Mouse (Mus musculus) kidney, adult 2 months (tissue): Measurements from ENCODE around the gene Pom121l2. TPM values are rescaled to one million over a fixed set of nuclear protein-coding genes. Genes with fewer than 3 reads are reported as not detected.

Experiments used
- DNase-seq: peaks from one replicate; pipeline ENCODE4 v3.0.0; 2021
- H3K27ac ChIP-seq: fragments of 200-500 bp; 2 replicates; pipeline ENCODE4 v1.5.1; 2012; ENCODE audit warnings: low read depth, low read length, control low read depth, inconsistent platforms; ENCODE audit not compliant: insufficient read depth
- H3K27me3 ChIP-seq: fragments of 200-500 bp; replicated peaks from 2 replicates; pipeline ENCODE4 v1.6.1; 2012; ENCODE audit warnings: mild to moderate bottlenecking, moderate library complexity, low read length, inconsistent platforms; ENCODE audit not compliant: control insufficient read depth, insufficient read depth
- H3K36me3 ChIP-seq: fragments of 200-500 bp; 2 replicates; pipeline ENCODE4 v1.6.1; 2012; ENCODE audit warnings: mild to moderate bottlenecking, moderate library complexity, low read length, inconsistent platforms; ENCODE audit not compliant: control insufficient read depth, insufficient read depth
- H3K4me1 ChIP-seq: fragments of 200-500 bp; 2 replicates; pipeline ENCODE4 v1.6.1; 2011; ENCODE audit warnings: low read length; ENCODE audit not compliant: control insufficient read depth, insufficient read depth
- H3K4me3 ChIP-seq: fragments of 200-500 bp; 2 replicates; pipeline ENCODE4 v1.5.1; 2011; ENCODE audit warnings: mild to moderate bottlenecking, low read depth, low read length, control low read depth; ENCODE audit not compliant: insufficient read depth
- CTCF ChIP-seq: fragments of 200-500 bp; conservative IDR thresholded peaks from 2 replicates; pipeline ENCODE4 v1.5.1; 2011; ENCODE audit warnings: low read depth, mild to moderate bottlenecking, control low read depth, low read length, moderate library complexity, mixed read lengths; ENCODE audit not compliant: insufficient read depth, insufficient read length
- POLR2A ChIP-seq: fragments of 200-500 bp; IDR thresholded peaks from one replicate; pipeline ENCODE4 v1.6.1; 2011; ENCODE audit warnings: low read depth, low read length, control low read depth
- WGBS: fragments of 180-500 bp; shearing (Covaris S2); methylation state at CpG from one replicate; pipeline ENCODE4 v1.1.7; 2018; 5-methylcytosine and 5-hydroxymethylcytosine counted together
- polyA plus RNA-seq: library from polyadenylated mRNA; depleted of rRNA; stranded (reverse); fragments of >200 nt; gene quantifications from 2 replicates; pipeline ENCODE4 v1.2.3, GENCODE M21; 2012

The Pom121l2 gene
- polyA plus RNA-seq, 1 experiment = 0.06 TPM

GRCm38 (mm10) chr13:21994896-21995295 lies 13.9 kb downstream of the Pom121l2 start:
- H3K27me3 ChIP-seq = peaks cover 10% of the 10 kb centered on the region
- DNase-seq = no peak
- WGBS = 16% methylated on average over 8 of the region's 8 CpGs
- no peaks in the 10 kb centered on the region for H3K36me3 ChIP-seq
- TF ChIP-seq CTCF = no peak
- no peak for TF ChIP-seq POLR2A
- no peaks in the 10 kb centered on the region for H3K4me1 ChIP-seq
- H3K4me3 ChIP-seq = no peak overlapping the region
- H3K27ac ChIP-seq = no peak overlapping the region

- no peak overlapping the region for H3K4me3 ChIP-seq
- peaks cover 10% of the 10 kb centered on the region for H3K27me3 ChIP-seq
- TF ChIP-seq POLR2A (no peak), CTCF (no peak)
- DNase-seq = peak; percentile 19
- H3K27ac ChIP-seq = no peak overlapping the region
- H3K4me1 ChIP-seq = no peaks in the 10 kb centered on the region
- H3K36me3 ChIP-seq = no peaks in the 10 kb centered on the region
- 6% methylated on average over 21 of the region's 21 CpGs for WGBS
Observed at GRCm38 (mm10) chr13:21995331-21995914, 14.4 kb downstream of the Pom121l2 start.

GRCm38 (mm10) chr13:21996101-21996839 lies 15.3 kb downstream of the Pom121l2 start:
- DNase-seq = peak; percentile 8
- TF ChIP-seq CTCF (no peak), POLR2A (no peak)
- Histone ChIP-seq H3K27ac (no peak overlapping the region), H3K36me3 (no peaks in the 10 kb centered on the region), H3K27me3 (peaks cover 10% of the 10 kb centered on the region), H3K4me3 (no peak overlapping the region), H3K4me1 (no peaks in the 10 kb centered on the region)
- WGBS = 12% methylated on average over 12 of the region's 12 CpGs

GRCm38 (mm10) chr13:21996840-21997185 lies 15.8 kb downstream of the Pom121l2 start:
- H3K4me3 ChIP-seq = no peak overlapping the region
- no peaks in the 10 kb centered on the region for H3K4me1 ChIP-seq
- DNase-seq = no peak
- 8% methylated on average over 13 of the region's 13 CpGs for WGBS
- H3K36me3 ChIP-seq = no peaks in the 10 kb centered on the region
- no peak overlapping the region for H3K27ac ChIP-seq
- H3K27me3 ChIP-seq = peaks cover 10% of the 10 kb centered on the region
- TF ChIP-seq POLR2A = no peak
- TF ChIP-seq CTCF = no peak

GRCm38 (mm10) chr13:21997201-21997820 lies 16.3 kb downstream of the Pom121l2 start:
- H3K36me3 ChIP-seq = no peaks in the 10 kb centered on the region
- no peaks in the 10 kb centered on the region for H3K4me1 ChIP-seq
- no peak for DNase-seq
- H3K27me3 ChIP-seq = peaks cover 10% of the 10 kb centered on the region
- H3K27ac ChIP-seq = no peak overlapping the region
- TF ChIP-seq POLR2A (no peak), CTCF (no peak)
- H3K4me3 ChIP-seq = no peak overlapping the region
- WGBS = 11% methylated on average over 21 of the region's 21 CpGs

GRCm38 (mm10) chr13:21997821-21998220 lies 16.8 kb downstream of the Pom121l2 start:
- H3K4me3 ChIP-seq = no peak overlapping the region
- peaks cover 10% of the 10 kb centered on the region for H3K27me3 ChIP-seq
- TF ChIP-seq CTCF = no peak
- no peak for TF ChIP-seq POLR2A
- H3K36me3 ChIP-seq = no peaks in the 10 kb centered on the region
- no peak for DNase-seq
- H3K27ac ChIP-seq = no peak overlapping the region
- WGBS = 8% methylated on average over 4 of the region's 4 CpGs
- no peaks in the 10 kb centered on the region for H3K4me1 ChIP-seq

- no peak overlapping the region for H3K27ac ChIP-seq
- H3K36me3 ChIP-seq = no peaks in the 10 kb centered on the region
- no peak for DNase-seq
- peaks cover 10% of the 10 kb centered on the region for H3K27me3 ChIP-seq
- H3K4me3 ChIP-seq = no peak overlapping the region
- TF ChIP-seq POLR2A (no peak), CTCF (no peak)
- no peaks in the 10 kb centered on the region for H3K4me1 ChIP-seq
- WGBS = 18% methylated on average over 3 of the region's 3 CpGs
Observed at GRCm38 (mm10) chr13:21998412-21998811, 17.4 kb downstream of the Pom121l2 start.
